Mouse (Mus musculus) adrenal gland, adult (tissue): ENCODE results near the gene Asnsd1.
A peak's percentile ranks its signal among the peaks of the same experiment; 100 is the strongest.
"Not testable (repeated sequence)": the region's sequence is repeated elsewhere in the genome, so short reads cannot be mapped to it uniquely, and the experiment has no call there.

ENCODE experiments used
- DNase-seq, 2 experiments: peaks; one replicate each; pipeline ENCODE4 v3.0.0; 2022 to 2023; ENCODE audit warnings: low spot score in 1 of 2; ENCODE audit not compliant: inconsistent age in 2 of 2

The Asnsd1 gene

DNA sequence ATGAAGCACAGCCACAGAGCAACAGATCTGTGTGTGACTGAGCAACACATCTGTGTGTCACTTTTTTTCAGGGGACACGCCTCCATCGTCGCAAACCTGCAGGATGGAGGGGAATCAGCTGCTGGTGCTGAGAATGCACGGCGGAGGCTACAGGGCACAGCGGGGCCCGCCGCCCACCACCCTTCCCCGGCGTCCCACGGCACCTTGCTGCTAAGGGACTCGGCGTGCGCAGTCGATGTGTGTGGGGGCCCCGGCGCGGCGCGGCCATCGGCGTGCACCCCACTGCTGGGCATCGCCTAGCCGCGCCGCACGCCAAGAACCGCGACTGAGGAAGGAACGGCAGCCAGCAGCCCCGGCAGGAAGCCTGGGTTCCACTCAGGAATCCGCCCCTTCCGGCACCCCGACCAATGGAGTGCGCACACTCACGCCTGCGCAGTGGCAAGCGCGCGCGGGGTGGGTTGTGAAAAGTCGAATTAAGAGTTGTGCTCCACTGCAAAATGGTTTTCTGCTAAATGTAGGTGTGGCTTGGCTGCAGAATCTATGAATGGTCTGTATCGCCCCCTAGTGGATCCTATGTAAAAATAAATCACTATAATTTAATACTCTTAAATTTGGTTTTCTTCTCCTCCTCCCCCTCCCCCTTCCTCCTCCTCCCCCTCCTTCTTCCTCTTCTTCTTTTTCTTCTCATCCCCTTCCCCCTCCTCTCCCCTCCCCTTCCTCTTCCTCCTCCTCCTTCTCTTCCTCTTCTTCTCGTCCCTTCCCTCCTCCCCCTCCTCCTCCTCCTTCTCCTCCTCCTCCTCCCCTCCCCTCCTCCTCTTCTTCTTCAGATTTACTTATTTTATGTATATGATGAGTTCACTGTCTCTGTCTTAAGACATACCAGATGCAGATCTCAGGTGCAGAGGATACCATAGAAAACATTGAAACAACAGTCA, at the start of gene Asnsd1, which contains the start of the genes Asdurf and Gm28551:
Gene Asnsd1 (minus strand): TSS at position 426 of the 935 bp plus-strand sequence.
Gene Asdurf (minus strand): TSS at position 293 of the 935 bp plus-strand sequence.
Gene Gm28551 (minus strand): TSS at position 341 of the 935 bp plus-strand sequence.
- DNase-seq, result peak; percentile 98 to 99

DNA sequence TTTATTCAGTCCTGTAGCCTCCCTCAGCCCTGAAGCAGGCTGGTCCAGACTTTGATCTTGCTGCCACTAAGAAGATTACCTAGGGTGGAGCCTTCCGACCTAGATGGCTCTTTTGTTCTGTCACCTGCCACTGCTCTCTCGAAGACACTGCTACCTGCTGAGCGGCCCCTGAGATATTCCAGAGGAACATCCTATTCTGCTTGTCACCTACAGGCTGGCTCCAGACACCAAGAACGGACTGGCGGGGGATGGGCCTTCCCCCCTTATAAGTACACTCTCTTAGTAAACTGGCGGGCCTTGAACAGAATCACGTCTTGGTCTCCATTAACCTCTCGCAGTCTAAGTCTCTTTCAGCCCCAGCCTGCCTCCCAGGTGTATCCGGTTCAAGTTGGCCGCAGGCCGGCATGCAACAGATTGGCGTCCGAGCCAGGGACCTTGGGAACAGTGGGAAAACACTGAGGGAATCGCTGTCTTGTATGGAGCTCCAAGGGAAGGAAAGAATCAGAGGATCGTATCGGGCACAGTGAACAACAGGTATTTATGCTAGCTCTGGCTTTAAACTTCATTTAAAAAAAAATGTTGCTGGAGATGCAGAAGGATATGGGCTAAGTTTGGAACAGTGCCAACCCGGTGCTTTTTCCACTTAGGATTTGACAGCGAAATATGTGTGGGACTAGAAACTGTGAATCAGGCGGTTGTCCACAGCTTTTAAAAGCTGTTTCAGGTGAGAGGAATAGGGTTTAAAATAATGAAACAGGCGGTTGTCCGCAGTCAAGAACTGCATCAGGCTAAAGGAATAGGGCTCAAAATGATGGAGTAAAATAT, 41.6 kb upstream of the Asnsd1 start:
- DNase-seq, result peak in 1 of 2 experiments; percentile 41

DNA sequence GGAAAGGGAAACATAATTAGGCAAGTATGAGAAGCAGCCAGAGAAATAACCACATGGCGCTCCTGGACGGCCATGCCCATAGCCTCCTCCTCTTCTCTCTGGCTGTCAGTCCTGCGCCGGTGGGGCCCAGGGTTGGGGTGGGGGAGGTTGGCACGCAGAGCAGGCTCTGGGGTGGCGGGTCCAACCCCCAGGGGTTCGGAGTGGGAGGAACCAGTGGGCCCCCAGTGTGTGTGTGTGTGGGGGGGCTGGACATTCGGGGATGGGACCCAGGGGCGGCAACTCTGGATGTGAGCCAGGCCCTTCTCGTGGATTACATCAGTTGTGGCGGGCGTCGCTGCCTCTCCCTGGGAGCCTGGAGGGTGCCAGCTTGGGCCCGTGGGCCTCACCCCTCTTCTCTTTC, 36.2 kb upstream of the Asnsd1 start:
- DNase-seq, result no peak

DNA sequence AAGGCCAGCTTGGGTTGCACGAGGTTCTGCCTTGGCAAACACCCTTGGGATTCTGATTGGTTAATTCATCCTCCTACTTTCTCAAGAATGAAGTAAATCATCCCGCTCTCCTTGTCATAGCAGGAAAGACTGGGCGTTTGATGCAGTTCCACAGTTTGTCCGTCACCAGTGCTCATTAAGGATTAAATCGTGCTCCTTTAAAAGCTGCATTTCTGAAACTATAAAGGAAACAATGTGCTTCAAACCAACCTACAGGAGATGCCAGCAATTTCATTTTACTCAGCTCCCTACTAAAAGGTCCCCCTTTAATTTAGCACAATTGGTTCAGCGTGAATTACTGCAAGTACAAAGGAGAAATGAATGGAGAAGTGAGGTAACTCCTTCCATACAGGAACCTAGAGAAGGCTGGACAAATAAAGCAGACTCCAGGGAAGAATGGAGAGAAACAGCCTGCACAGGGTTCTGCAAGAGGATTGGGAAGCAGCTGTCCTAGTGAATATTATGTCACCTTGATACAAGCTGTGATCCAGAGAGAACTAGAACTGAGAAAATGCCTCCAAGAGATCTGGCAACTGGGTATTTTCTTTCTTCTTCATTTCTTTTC, 31.6 kb upstream of the Asnsd1 start:
- DNase-seq, result no peak

DNA sequence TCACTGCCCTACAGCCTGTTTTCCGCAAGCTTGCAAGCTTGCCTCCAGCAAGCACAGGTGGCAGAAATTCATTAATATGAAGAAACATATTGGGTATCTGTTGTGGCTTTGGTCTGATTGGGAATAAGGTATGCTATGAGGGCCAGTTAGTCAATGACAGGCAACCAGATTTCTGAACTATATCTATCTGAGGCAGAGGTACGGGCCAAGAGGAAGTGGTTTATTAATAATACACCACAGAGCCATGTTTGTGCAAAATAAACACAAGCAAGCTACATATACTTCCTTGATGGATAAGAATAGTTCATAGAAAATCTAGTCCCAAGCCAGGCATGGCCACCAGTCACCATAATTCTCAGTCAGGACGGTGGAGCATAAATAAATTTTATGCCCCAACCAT, 25.2 kb upstream of the Asnsd1 start:
- DNase-seq, result no peak

GRCm38 (mm10) chr1:53375965-53376364, 23.4 kb upstream of the Asnsd1 start:
- not testable (repeated sequence) for DNase-seq

- no peak for DNase-seq
These were observed 6.4 kb upstream of the Asnsd1 start for GRCm38 (mm10) chr1:53358988-53359387.

DNA sequence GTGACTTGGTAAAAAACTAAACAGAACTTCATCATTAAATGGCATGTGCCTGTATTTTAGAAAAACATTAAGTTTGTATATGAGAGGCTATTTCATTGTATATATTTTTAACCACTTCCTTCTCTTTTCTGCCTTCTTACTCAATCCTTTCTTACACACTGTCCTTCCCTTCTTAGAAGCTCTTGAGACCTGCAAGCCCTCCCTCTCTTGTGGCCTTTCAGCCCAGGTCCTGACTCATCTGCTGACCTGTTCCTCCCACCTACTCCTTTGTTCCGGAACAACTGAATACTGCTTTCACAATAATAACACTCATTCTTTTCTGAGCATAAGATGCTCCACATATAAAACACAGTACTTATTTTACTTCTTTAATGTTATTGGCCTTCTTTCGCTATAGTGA, 11.5 kb downstream of the Asnsd1 start:
- no peak for DNase-seq

- DNase-seq, result not testable (repeated sequence)
These were observed 15.1 kb downstream of the Asnsd1 start for GRCm38 (mm10) chr1:53337403-53337802.

DNA sequence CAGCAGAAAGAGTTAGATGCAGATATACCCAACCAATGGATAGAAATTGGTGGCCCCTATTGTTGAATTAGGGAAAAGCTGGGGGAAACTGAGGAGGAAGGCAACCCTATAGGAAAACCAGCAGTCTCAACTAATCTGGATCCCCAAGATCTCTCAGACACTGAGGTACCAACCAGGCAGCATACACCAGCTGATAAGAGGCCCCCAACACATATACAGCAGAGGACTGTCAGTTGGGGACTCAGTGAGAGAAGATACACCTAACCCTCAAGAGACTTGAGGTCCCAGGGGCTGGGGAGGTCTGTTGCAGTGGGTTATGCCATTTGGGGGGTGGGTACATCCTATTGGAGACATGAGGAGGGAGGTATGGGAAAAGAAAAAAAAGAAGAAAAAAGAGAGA, 17.1 kb downstream of the Asnsd1 start:
- DNase-seq, result no peak

DNA sequence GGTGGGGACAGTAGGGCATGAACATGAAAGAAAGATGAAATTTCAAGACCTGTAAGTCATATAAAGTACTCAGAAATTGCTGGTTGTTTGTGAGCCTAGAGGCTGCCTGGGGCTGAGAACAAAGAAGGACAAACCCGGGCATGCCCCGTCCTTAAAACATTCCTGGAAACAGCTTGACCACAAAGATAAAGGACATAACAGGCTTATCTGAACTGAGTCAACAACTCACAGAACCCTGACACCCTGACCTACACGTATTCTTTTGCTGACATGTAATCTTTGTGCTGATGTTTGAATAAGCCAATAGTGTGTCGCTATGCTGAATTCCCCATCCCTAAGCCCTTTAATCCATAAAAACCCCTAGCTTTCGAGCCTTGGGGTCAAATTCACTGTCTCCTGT, 19.0 kb downstream of the Asnsd1 start:
- DNase-seq, result not testable (repeated sequence)

DNA sequence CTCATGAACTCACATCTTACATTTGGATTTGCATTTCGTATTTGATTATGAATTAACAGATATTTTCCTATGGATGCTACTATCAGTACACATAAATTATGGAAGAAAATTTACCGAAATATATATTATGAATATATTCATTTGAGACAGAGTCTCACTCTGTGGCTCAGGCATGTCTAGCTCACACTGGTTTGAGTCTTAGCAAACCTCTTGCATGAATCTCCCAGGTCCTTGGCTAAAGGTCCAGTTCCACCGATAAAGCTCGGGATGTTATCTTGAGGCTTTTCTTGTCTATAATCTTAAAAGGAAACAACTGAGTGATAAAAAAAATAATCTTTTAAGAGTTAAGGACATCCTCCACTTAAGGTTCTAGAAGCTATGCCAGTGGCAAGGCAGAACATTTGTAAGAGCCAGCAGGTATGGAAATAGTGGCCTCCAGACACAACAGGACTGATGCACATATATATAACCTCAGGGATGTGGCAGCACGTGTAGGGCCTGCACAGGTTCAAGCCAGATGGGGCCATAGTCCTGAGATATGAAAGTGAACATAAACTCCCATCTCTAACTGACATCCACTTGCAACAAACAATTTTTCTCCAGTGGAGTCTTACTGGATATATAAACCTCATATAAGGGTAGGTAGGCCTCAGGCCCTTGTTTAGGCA, 27.6 kb downstream of the Asnsd1 start:
- DNase-seq, result no peak

GRCm38 (mm10) chr1:53324277-53324676, 28.3 kb downstream of the Asnsd1 start:
- DNase-seq, result no peak

DNA sequence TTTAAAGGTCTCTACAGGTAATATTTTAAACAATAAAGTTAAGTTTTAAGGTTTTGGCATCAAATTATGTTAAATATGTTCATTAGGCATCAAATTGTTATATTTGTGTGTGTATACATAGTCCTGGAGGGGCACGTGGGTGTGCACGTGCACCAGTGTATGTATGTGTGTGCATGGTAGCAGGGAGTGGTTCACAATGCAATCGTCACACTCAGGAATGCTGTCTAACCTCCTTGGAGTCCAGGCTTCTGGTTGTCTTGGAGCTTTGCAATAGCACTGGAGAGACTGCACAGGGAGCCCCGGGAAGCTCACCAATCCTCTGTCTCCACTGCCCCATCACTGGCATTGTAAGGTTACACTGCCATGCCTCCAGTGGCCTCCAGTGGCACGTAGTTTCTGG, 29.3 kb downstream of the Asnsd1 start:
- no peak for DNase-seq

- no peak for DNase-seq
These were observed 30.7 kb downstream of the Asnsd1 start for GRCm38 (mm10) chr1:53321662-53322344.

DNA sequence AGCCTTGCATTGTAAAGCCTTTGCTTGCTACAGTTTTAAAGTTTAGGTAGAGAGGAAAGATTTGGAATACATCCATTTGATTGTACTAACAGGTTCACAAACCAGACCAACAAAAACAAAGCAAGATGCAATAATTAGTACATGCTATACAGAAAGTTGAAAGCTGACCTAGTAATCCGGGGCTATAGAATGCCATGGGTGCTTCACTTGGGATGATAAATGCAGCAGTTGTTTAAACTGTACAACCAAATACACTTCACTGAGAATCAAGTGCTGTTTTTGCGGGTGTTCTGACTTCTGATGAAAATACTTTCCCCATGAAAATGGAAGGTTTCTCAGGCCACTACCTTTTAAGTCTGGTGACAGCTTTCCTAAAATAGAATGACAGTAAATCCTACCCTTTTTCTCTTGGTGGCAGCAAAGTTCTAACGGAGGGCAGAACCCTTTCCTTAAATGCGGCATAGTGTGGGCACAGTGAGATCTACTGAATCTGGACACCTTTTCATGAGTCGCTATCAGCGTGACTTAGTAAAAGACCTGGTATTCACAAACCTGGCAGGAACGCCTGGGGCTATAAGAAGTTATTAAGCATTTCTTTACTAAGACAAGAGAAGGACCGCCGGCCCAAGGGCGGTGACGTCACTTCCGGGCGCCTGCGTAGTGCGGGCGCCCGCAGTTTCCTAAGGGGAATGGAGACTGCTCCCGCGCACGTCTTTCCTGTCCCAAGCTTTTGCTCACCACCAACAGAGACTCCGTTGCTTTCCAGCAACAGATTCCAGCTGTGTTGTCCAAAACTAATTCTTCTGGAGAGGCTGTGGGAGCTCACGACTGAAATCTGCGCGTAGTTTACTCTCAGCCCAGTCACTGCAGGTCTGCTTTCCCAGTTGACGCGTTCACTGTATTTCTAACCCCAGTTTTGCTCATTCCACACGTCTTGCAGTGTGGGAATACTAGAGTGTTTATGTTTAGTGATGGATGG, 39.3 kb downstream of the Asnsd1 start, which contains the start of gene Osgepl1:
Gene Osgepl1 (plus strand): TSS at position 636 of the 979 bp plus-strand sequence.
- peak; percentile 88 to 97 for DNase-seq

- DNase-seq, result peak; percentile 11 to 72
These were observed 52.0 kb downstream of the Asnsd1 start for GRCm38 (mm10) chr1:53300506-53300905.

GRCm38 (mm10) chr1:53296581-53297383, 55.8 kb downstream of the Asnsd1 start, which contains the start of the genes Pms1, Ormdl1 and Gm28778:
TSS of gene Pms1 (minus strand) at chr1:53297018.
TSS of gene Ormdl1 (plus strand) at chr1:53297095.
TSS of gene Gm28778 (plus strand) at chr1:53297111.
- peak; percentile 97 to 98 for DNase-seq
